ENCODE assay signal across 13 mouse cellular contexts in genomic region chr6:144570850-144571249, GRCm38 (mm10).
A peak's percentile ranks its signal among the peaks of the same experiment; 100 is the strongest.
DNase-seq lines count a peak whose midpoint lies in the region; ATAC-seq and TF ChIP-seq lines count a peak whose summit lies in the region.
"Had no signal": no experiment of that assay in that cellular context is flagged by ENCODE, and none has a peak within 500 bp of the region (broad histone marks: within the 10 kb centered on the region; RNA-seq: fewer than 3 reads in every experiment).

No protein-coding gene starts in this region.

- no peak overlapping the region for H3K4me2 ChIP-seq in lung, embryonic 14.5 days
- H3K4me2 ChIP-seq in midbrain, embryonic 14.5 days (ENCODE audit: low read length): no peak overlapping the region
- H3K4me2 ChIP-seq: heart, embryonic 15.5 days; midbrain, embryonic 11.5 days had no signal

- H3K27ac ChIP-seq in lung, embryonic 14.5 days (ENCODE audit: low read depth): no peak overlapping the region
- no peak overlapping the region for H3K27ac ChIP-seq in midbrain, embryonic 14.5 days (replicated peaks; ENCODE audit: low read depth, low read length)
- H3K27ac ChIP-seq: heart, embryonic 15.5 days had no signal

- no peak for TF ChIP-seq CTCF in lung, embryonic 14.5 days (IDR thresholded peaks at IDR 0.05; ENCODE audit: low read depth)

- peak; percentile 20 for DNase-seq in lung, embryonic 14.5 days
- DNase-seq in lung, postnatal 25 days (ENCODE audit: low spot score): no peak
- peak; percentile 54 for DNase-seq in WW6 (ENCODE audit: low read depth, low spot score)
- peak; percentile 67 for DNase-seq in liver
- no peak for DNase-seq in midbrain, embryonic 14.5 days
- no peak for DNase-seq in embryo, embryonic 10 days (ENCODE audit: low spot score)
- DNase-seq: embryo, embryonic 11 days; gastrocnemius, postnatal 10 days; kidney, postnatal 25 days had no signal

- H3K9ac ChIP-seq in lung, embryonic 14.5 days: no peak overlapping the region
- no peak overlapping the region for H3K9ac ChIP-seq in midbrain, embryonic 14.5 days (replicated peaks; ENCODE audit: low read length)
- H3K9ac ChIP-seq: heart, embryonic 15.5 days had no signal

- 69% methylated on average over 17 of the region's 17 CpGs for WGBS in lung, embryonic 14.5 days
- WGBS in midbrain, embryonic 14.5 days: 79% methylated on average over 17 of the region's 17 CpGs

- H3K27me3 ChIP-seq in lung, embryonic 14.5 days (ENCODE audit: insufficient read depth, low read length): no peaks in the 10 kb centered on the region
- no peaks in the 10 kb centered on the region for H3K27me3 ChIP-seq in midbrain, embryonic 14.5 days (ENCODE audit: control insufficient read depth, insufficient read depth, low read length)
- H3K27me3 ChIP-seq: heart, embryonic 15.5 days had no signal

- ATAC-seq in lung, embryonic 14.5 days (ENCODE audit: insufficient read depth): no peak
- peak; percentile 63; the same call in 1 of the 2 replicates for ATAC-seq in neutrophil, adult 5-6 weeks (ENCODE audit: extremely low read depth, insufficient number of reproducible peaks, low FRiP score, poor library complexity, severe bottlenecking)
- no peak for ATAC-seq in frontal cortex, adult (ENCODE audit: low TSS enrichment)
- ATAC-seq in midbrain, embryonic 14.5 days (ENCODE audit: low FRiP score, low TSS enrichment): no peak

- H3K4me1 ChIP-seq in lung, embryonic 14.5 days (ENCODE audit: insufficient read depth): no peaks in the 10 kb centered on the region
- H3K4me1 ChIP-seq in midbrain, embryonic 14.5 days (ENCODE audit: control insufficient read depth, insufficient read depth, low read length): no peaks in the 10 kb centered on the region
- H3K4me1 ChIP-seq: heart, embryonic 15.5 days had no signal

- no peaks in the 10 kb centered on the region for H3K36me3 ChIP-seq in lung, embryonic 14.5 days (ENCODE audit: insufficient read depth)
- no peaks in the 10 kb centered on the region for H3K36me3 ChIP-seq in midbrain, embryonic 14.5 days (ENCODE audit: control insufficient read depth, insufficient read depth, low read length)
- H3K36me3 ChIP-seq: heart, embryonic 15.5 days had no signal

- H3K9me3 ChIP-seq in lung, embryonic 14.5 days (ENCODE audit: low read depth, low read length): no peaks in the 10 kb centered on the region
- no peaks in the 10 kb centered on the region for H3K9me3 ChIP-seq in midbrain, embryonic 14.5 days (ENCODE audit: control insufficient read depth, low read length)
- H3K9me3 ChIP-seq: heart, embryonic 15.5 days had no signal

- no peak overlapping the region for H3K4me3 ChIP-seq in lung, embryonic 14.5 days (ENCODE audit: low read depth, low read length)
- no peak overlapping the region for H3K4me3 ChIP-seq in midbrain, embryonic 14.5 days (replicated peaks; ENCODE audit: low read depth, low read length)
- H3K4me3 ChIP-seq: heart, embryonic 15.5 days had no signal

Comparison
In these comparisons a context has a peak if more than half of its experiments do, and no peak if none do; other contexts are left out.
1. DNase-seq: peak in lung, embryonic 14.5 days (single experiment), WW6 (single experiment) and liver (single experiment); none in lung, postnatal 25 days (single experiment), midbrain, embryonic 14.5 days (single experiment) and embryo, embryonic 10 days (single experiment).